Mouse (Mus musculus): ENCODE measurements around the gene Adam12.
A peak's percentile ranks its signal among the peaks of the same experiment; 100 is the strongest.

The Adam12 gene

DNA sequence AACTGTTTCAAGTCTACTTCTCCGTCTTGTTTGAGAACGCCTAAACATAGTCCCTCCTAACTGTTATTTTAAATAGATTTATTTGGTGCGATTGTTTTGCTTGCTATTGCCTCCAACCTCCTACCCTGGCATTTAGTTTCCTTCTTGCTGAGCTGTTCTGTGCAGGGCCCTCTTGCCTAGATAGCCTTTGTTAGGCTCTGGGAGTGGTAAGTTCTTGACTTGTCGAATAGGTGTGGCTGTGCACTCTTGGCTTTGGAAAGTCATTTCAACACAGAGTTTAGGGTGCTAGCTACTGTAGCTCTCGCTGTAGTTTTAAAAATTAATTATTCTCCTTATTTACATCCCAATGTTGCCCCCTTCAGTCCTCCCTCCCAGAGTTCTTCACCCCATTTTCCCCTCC is 222.8 kb downstream of the Adam12 start:
- no peak for DNase-seq (ENCODE audit: low read depth)

- peak; percentile 53 for DNase-seq (ENCODE audit: low read depth)
Observed at GRCm38 (mm10) chr7:134007942-134008361, 224.0 kb downstream of the Adam12 start.

GRCm38 (mm10) chr7:134001581-134001980 is 230.4 kb downstream of the Adam12 start:
- DNase-seq (ENCODE audit: low read depth) = peak; percentile 54

- no peak for DNase-seq (ENCODE audit: low read depth)
Observed at GRCm38 (mm10) chr7:133990930-133991329, 241.0 kb downstream of the Adam12 start.

DNA sequence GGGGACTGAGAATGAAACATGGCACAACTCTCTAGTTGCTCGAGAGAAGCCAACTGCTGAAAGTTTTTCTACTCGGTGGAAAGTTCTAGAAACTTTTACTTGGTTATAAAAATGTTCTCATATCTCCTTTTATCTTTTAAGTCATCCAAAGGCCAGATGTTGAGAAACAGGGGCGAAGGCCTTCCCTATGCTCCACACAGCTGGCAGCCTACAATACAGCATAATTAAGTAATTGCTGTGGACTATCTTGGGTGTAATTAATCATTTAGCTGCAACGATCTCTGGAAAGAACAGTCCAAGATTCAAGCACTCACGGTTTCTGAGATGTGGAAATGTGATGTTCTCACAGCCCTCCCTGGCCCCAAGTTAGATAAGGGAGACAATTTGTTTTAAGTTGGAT is 243.6 kb downstream of the Adam12 start:
- DNase-seq (ENCODE audit: low read depth) = no peak

DNA sequence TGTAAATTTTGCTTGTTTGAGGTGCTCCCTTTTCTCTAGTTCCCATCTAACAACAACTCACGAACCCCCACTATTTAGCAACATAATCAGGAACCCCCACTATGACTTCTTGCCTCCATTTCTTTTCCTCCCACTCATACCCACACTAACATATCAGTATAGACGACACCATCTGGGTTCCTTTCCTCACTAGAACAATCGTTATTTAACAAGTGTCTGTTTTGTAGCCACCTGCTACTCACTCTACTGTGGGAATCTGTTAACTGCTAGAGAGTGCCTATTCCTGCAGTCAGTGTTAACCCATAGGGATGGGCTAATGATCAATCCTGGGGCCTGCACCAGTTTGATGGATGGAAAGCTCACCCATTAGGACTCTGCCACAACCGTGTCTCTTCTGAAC is 245.7 kb downstream of the Adam12 start:
- DNase-seq (ENCODE audit: low read depth) = no peak

GRCm38 (mm10) chr7:133985648-133986047 is 246.3 kb downstream of the Adam12 start:
- DNase-seq (ENCODE audit: low read depth) = no peak

DNA sequence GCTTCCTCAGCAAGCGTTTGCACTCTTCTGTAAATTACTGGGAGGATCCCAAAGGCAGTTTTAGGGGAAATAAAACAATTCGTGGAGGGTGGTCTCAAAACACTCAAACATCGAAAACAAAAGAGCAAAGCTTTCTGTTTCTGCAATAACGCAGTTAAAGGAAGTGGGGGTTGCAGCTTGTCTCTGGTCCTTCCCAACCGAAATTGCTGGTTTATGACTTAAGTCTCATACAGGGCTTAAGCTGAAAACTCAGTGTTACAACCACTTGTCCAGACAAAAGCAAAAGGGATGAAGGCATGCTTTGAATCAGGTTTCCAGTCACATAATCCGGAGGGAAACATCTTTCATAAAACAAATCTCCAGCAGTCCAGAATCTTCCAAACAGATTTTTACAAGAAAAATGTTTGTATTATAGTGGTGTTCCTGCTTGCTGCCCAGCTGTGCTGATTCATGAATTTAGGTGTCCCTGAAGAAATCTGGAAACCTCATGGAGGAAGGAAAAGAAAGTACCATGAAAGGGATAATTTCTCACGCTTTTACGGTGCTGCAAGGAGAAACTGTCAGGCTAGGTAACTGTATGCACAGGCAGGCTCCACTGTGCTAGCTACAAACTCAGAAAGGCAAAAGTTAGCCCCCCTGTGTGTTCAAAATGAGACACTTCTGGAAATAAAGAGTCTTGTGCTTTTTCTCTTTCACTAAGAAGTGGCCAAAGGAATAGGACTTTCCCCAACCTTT is 255.4 kb downstream of the Adam12 start:
- DNase-seq (ENCODE audit: low read depth) = no peak

DNA sequence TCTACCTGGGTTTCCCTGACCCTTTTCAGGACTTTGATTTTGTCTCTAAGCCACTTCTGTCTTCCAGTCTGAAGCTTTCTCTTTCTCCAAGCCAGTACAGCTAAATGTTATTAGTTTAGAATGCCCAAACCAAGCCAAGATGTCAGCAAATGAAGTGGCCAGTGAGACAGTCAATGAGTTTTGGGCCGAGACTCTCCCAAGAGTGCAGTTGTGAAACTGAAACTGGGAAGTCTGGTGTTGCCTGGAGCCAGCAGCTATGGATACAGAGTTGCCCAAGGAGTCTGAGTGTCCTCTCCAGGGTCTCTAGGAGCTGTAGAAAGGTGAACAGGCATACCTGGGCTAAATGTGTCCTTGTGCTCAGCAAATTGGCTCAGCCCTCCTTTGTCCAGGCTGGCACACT is 260.9 kb downstream of the Adam12 start:
- DNase-seq (ENCODE audit: low read depth) = no peak

- DNase-seq (ENCODE audit: low read depth) = no peak
Observed at GRCm38 (mm10) chr7:133970407-133970806, 261.5 kb downstream of the Adam12 start.

- no peak for DNase-seq (ENCODE audit: low read depth)
Observed at GRCm38 (mm10) chr7:133967906-133968305, 264.0 kb downstream of the Adam12 start.

DNA sequence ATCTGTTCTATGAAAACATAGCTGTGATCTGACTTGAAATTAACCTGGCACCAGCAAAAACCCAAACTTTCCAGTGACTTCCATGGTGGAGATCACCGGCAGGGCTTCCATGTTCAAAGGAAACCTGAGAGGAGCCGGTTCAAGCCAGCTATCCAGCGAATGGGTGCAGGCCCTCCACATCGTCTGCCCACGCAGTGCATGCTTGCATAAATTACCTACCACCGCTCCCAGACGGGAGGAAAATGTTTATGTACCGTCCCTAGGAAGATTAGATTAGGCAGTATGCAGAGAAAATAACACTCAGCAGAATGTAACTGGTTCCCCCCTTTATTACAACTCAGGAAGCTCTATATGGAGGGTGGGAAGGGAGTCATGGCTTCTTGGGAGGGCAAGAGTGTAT is 268.4 kb downstream of the Adam12 start:
- DNase-seq (ENCODE audit: low read depth) = no peak

- DNase-seq (ENCODE audit: low read depth) = no peak
Observed at GRCm38 (mm10) chr7:133959200-133959599, 272.7 kb downstream of the Adam12 start.

DNA sequence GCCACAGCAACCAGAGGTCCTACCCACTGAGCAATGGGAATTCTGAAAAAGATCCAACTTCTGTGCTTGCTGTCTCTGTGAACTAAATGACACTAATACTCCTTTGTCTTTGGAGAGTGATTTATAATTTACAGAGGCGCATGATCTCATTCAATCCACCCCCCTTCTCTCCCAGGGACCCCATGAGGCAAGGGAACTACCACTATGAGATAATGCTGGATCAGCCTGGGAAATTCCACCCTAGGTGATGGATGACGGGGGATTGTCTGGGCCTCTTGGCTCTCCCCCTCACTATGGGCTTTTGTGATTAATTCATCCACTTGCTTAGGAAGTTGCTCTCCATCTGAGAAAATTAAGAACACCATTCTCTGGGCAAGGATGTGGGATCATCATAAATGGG is 274.1 kb downstream of the Adam12 start:
- DNase-seq (ENCODE audit: low read depth) = no peak

DNA sequence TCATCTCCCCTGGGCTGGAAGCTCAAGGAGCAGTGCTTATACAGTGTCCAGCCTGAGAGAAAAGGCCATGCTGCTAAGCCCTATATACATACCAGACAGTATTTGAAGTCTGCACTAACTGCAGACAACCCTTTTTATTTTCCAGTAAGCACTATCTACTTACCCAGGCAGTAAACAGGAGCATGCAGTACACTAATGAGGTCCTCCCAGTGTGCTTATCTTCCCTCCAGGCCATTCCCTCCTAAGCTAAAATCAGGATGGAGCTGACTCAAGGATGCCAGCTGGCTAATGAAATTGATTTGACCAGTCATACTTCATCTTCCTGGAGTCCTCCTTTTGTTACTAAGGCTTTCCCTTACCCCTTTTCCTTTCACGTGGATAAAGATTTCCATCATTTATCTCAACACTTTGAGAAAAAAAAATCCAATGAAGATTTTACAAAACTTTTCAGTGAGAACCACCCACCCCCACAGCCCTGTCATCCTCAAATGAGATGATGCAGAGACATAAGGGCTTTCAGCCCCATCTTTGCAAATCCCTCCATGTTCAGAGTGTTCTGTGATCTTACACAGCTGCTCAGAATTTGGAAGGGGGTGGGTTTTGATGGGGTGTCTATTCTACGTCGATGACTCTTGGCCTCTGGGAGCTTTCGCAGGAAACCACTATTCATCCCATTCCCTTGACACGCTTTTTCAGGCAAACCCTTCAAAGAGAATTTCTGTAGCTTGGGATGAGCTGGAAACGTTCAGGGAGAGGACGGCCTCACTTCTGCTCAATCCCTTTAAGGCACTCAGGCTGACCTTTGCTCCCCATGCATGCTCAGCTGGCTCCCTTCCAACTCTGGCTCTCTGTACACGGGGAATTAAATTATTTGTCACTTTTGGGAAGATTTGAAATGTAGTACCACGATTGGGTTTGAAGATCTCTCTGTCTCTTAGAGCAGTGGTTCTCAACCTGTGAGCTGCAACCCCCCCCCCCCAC is 277.5 kb downstream of the Adam12 start:
- DNase-seq (ENCODE audit: low read depth) = no peak

GRCm38 (mm10) chr7:133951777-133952545 is 280.0 kb downstream of the Adam12 start:
- DNase-seq (ENCODE audit: low read depth) = no peak

DNA sequence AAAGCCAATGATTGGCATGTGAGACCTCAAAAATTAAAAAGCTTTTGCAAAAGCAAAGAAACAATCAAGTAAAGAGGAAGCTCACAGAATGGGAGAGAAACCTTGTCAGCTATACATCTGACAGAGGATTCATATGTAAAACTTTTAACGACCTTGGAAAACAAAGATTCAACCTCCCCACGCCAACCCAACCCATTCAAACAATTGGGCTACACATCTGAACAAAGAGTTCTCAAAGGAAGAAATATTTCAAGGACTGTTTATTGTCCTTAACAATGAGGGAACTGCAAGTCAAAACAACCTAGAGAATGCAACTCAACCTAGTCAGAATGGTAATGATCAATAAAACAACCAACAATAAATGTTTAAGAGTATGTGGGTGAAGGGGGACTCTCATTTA is 284.6 kb downstream of the Adam12 start:
- no peak for DNase-seq (ENCODE audit: low read depth)

- peak; percentile 47 for DNase-seq (ENCODE audit: low read depth)
Observed at GRCm38 (mm10) chr7:133946757-133947345, 285.1 kb downstream of the Adam12 start.

- DNase-seq (ENCODE audit: low read depth) = no peak
Observed at GRCm38 (mm10) chr7:133946113-133946512, 285.8 kb downstream of the Adam12 start.

GRCm38 (mm10) chr7:133940405-133940804 is 291.5 kb downstream of the Adam12 start:
- no peak for DNase-seq (ENCODE audit: low read depth)

GRCm38 (mm10) chr7:133937473-133937872 is 294.5 kb downstream of the Adam12 start:
- no peak for DNase-seq (ENCODE audit: low read depth)

GRCm38 (mm10) chr7:133936377-133936776 is 295.6 kb downstream of the Adam12 start:
- DNase-seq (ENCODE audit: low read depth) = no peak
